Mouse (Mus musculus): Measurements from ENCODE around the gene Ptprm.

- TF ChIP-seq POLR2A (IDR thresholded peaks at IDR 0.05; ENCODE audit: control insufficient read depth, low read depth, low read length): no peak
- no peak for TF ChIP-seq CTCF (IDR thresholded peaks at IDR 0.05; ENCODE audit: control insufficient read depth, insufficient read depth, insufficient replicate concordance, low read depth, low read length)
Measured at GRCm38 (mm10) chr17:66743321-66743720, 610.9 kb downstream of the Ptprm start.
